Mouse (Mus musculus) neural tube, embryonic 15.5 days (tissue): ENCODE measurements around the gene Tmem143. TPM values are rescaled to one million over a fixed set of nuclear protein-coding genes. Genes with fewer than 3 reads are reported as not detected.
"Not testable (repeated sequence)": the region's sequence is repeated elsewhere in the genome, so short reads cannot be mapped to it uniquely, and the experiment has no call there.

Experiments used
- ATAC-seq: fragments of 200-750 bp; cut with Nextera tagmentation; 2 replicates; pipeline ENCODE4 v1.8.0; 2017; ENCODE audit warnings: mild to moderate bottlenecking, moderate TSS enrichment, moderate library complexity; ENCODE audit not compliant: low FRiP score
- H3K27ac ChIP-seq: fragments of 300-500 bp; sonication (generic); replicated peaks from 2 replicates; pipeline ENCODE4 v1.5.1; 2015; ENCODE audit warnings: mild to moderate bottlenecking, inconsistent platforms
- H3K27me3 ChIP-seq: fragments of 300-500 bp; sonication (generic); replicated peaks from 2 replicates; pipeline ENCODE4 v1.6.1; 2015; ENCODE audit warnings: inconsistent platforms
- H3K36me3 ChIP-seq: fragments of 300-500 bp; sonication (generic); 2 replicates; pipeline ENCODE4 v1.6.1; 2015; ENCODE audit warnings: inconsistent platforms
- H3K4me1 ChIP-seq: fragments of 300-500 bp; sonication (generic); 2 replicates; pipeline ENCODE4 v1.6.1; 2015; ENCODE audit warnings: inconsistent platforms
- H3K4me2 ChIP-seq: fragments of 300-500 bp; sonication (generic); 2 replicates; pipeline ENCODE4 v1.6.1; 2015; ENCODE audit warnings: inconsistent platforms, mild to moderate bottlenecking, moderate library complexity
- H3K4me3 ChIP-seq: fragments of 300-500 bp; sonication (generic); replicated peaks from 2 replicates; pipeline ENCODE4 v1.5.1; 2015; ENCODE audit warnings: mild to moderate bottlenecking, inconsistent platforms
- H3K9ac ChIP-seq: fragments of 300-500 bp; sonication (generic); replicated peaks from 2 replicates; pipeline ENCODE4 v1.6.1; 2015; ENCODE audit warnings: mild to moderate bottlenecking, inconsistent platforms
- H3K9me3 ChIP-seq: fragments of 300-500 bp; sonication (generic); replicated peaks from 2 replicates; pipeline ENCODE4 v1.6.1; 2016; ENCODE audit warnings: inconsistent platforms
- WGBS: fragments of 180-500 bp; shearing (Covaris S2); methylation state at CpG from one replicate; pipeline ENCODE4 v1.1.7; 2015; ENCODE audit warnings: mixed read lengths; 5-methylcytosine and 5-hydroxymethylcytosine counted together
- polyA plus RNA-seq: library from polyadenylated mRNA; unstranded; fragments of >200 nt; fragmentation: Nextera tagmentation; extraction: Ambion mirVana; gene quantifications from 2 replicates; pipeline ENCODE4 v1.2.1, GENCODE M21; 2015

The Tmem143 gene
- polyA plus RNA-seq, 1 experiment from 2014 or later, result 7.5 TPM

DNA sequence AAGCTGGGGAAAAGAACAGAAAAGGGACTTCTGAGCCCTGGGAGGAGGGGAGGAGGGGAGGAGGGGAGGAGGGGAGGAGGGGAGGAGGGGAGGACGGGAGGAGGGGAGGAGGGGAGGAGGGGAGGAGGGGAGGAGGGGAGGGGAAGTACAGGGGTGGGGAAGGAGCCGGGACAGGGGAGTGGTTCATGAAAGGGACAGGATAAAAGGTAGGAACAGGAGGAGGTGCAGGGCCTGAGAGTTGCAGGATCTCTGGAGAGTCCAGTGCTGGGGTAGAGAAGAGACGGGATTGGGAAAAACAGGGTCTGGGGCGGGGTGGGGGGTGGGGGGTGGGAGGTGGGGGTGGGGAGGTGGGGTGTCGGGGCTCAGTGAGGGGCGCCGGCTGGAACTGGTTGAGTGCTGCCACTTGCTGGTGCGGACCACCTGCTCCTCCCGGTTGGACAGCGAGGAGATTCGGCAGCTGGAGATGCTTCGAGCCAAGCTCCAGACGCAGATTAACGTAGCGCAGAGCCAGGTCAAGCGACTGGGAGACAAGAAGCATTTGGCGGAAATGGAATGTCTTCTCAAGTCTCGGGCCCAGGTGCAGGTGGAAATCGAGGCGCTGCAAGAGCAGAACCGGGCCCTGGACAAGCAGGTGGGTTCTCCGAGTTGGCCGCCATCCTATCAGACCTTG, 32.0 kb downstream of the Tmem143 start:
- Histone ChIP-seq H3K27me3 (peaks cover 13% of the 10 kb centered on the region), H3K9me3 (no peaks in the 10 kb centered on the region), H3K27ac (no peak overlapping the region), H3K4me1 (peaks cover 9% of the 10 kb centered on the region), H3K4me2 (peak overlapping the region; percentile 32), H3K9ac (no peak overlapping the region), H3K4me3 (no peak overlapping the region), H3K36me3 (no peaks in the 10 kb centered on the region)
- WGBS, result 18% methylated on average over 17 of the region's 23 CpGs
- ATAC-seq, result no peak

DNA sequence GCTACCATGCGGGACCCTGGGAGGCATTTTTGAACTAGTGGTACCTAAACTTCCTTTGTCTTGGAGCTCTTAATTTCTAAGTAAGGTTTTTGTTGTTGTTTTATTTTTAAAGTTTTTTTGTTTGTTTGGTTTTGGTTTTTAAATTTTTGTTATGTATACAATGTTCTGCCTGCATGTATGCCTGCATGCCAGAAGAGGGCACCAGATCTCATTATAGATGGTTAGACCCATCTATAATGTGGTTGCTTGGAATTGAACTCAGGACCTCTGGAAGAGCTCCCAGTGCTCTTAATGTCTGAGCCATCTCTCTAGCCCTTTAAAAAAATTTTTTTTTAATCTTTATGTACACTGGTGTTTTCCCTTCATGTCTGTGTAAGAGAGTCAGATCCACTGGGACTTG, 32.9 kb downstream of the Tmem143 start:
- no peak for ATAC-seq
- H3K27me3 ChIP-seq, result peaks cover 13% of the 10 kb centered on the region
- no peak overlapping the region for H3K9ac ChIP-seq
- H3K4me3 ChIP-seq, result no peak overlapping the region
- no peaks in the 10 kb centered on the region for H3K9me3 ChIP-seq
- H3K27ac ChIP-seq, result no peak overlapping the region
- H3K4me2 ChIP-seq, result no peak overlapping the region
- WGBS, result 89% methylated on average over 1 of the region's 1 CpGs
- peaks cover under 1% of the 10 kb centered on the region; the same call in 1 of the 2 replicates for H3K4me1 ChIP-seq
- no peaks in the 10 kb centered on the region for H3K36me3 ChIP-seq

DNA sequence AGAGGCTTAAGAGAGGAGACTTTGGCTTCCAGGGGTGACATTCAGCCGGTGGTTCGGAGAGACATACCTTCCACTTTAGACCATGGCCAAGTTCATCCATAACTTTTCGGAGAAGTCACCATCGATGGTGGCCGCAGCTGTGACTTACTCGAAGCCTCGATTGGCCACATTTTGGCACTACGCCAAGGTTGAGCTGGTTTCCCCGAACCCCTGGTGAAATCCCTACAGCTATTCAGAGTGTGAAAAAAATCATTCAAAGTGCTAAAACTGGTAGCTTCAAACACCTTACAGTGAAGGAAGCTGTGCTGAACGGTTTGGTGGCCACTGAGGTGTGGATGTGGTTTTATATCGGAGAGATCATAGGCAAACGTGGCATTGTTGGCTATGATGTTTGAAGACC, 37.0 kb downstream of the Tmem143 start:
- not testable (repeated sequence) for H3K36me3 ChIP-seq, H3K4me3 ChIP-seq, H3K27ac ChIP-seq, H3K9me3 ChIP-seq, H3K4me1 ChIP-seq, H3K27me3 ChIP-seq, H3K4me2 ChIP-seq, H3K9ac ChIP-seq, ATAC-seq
- 86% methylated on average over 12 of the region's 12 CpGs for WGBS

DNA sequence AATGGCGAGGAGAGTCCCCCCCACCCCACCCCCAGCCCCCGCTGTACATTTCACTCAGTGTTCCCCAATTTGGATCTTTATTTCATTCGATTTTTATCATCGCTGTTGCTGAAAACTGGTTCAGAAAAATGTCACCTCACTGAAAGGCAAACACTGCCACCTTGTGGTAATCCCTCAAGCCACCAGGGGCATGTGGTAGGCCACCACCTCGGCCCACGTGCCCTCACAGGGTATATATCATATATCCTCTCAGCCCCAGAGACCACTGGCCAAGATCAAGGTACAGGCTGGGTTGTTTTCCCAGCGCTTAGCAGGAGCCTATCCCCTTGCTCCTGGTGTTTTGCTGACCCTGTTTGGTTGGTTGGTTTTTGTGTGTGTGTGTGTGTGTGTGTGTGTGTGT, 38.4 kb downstream of the Tmem143 start:
- Histone ChIP-seq H3K9ac (no peak overlapping the region), H3K9me3 (no peaks in the 10 kb centered on the region), H3K36me3 (no peaks in the 10 kb centered on the region), H3K27me3 (no peaks in the 10 kb centered on the region), H3K4me2 (no peak overlapping the region), H3K4me1 (no peaks in the 10 kb centered on the region), H3K4me3 (no peak overlapping the region), H3K27ac (no peak overlapping the region)
- no peak for ATAC-seq
- 24% methylated on average over 7 of the region's 7 CpGs for WGBS

DNA sequence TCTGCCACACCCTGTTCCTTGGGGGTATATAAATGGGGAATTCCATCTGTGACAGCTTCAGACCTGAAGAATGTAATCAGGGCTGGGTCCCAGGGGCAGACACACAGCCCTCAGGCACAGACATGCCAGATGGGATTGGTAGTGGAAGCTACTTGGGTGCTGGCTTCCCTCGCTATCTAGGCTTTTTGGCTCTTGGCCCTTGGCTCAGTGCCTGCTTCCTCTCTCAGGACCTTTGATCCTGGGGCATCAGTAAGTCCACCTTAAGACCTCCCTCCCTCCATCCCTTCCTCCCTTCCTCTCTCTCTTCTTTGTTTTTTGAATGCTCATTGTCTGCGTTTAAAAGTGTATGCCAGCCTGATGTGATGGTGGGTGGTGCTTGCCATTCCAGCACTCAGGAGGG, 43.1 kb downstream of the Tmem143 start:
- Histone ChIP-seq H3K36me3 (no peaks in the 10 kb centered on the region), H3K4me2 (no peak overlapping the region), H3K9ac (no peak overlapping the region), H3K4me3 (no peak overlapping the region), H3K27me3 (no peaks in the 10 kb centered on the region), H3K27ac (no peak overlapping the region), H3K9me3 (no peaks in the 10 kb centered on the region), H3K4me1 (no peaks in the 10 kb centered on the region)
- 43% methylated on average over 2 of the region's 2 CpGs for WGBS
- ATAC-seq, result no peak

DNA sequence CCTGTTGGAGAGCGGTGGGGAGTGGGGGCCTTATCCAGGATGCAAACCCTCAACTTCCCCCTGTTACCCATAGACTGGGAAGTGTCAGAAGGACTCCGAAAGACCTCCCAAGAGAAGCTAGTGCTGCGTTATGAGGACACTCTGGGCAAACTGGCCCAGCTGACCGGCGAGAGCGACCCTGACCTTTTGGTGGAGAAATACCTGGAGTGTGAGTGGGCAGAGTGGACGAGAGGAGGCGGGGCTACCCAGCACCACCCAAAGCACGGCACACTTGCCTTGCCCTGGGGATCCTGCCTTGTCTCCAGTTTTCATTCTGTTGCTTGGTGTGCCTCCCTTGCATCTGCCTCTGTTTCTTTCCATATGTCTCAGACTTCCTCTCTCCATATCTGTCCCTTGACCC, 45.2 kb downstream of the Tmem143 start:
- WGBS, result 84% methylated on average over 9 of the region's 9 CpGs
- no peak for ATAC-seq

DNA sequence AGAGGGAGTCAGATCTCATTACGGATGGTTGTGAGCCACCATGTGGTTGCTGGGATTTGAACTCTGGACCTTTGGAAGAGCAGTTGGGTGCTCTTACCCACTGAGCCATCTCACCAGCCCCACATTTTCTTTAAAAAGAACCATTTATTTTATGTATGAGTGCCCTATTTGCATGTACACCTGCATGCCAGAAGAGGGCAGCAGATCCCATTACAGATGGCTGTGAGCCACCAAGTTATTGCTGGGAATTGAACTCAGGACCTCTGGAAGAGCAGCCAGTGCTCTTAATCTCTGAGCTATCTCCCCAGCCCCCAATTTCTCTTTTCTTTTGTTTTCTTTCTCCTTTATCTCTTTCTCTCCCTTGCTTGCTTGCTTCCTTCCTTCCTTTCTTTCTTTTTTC, 46.5 kb downstream of the Tmem143 start:
- H3K4me2 ChIP-seq, H3K27ac ChIP-seq, H3K27me3 ChIP-seq, H3K9ac ChIP-seq, ATAC-seq, H3K4me3 ChIP-seq, H3K4me1 ChIP-seq, H3K36me3 ChIP-seq, H3K9me3 ChIP-seq: not testable (repeated sequence)
- WGBS, result 69% methylated on average over 1 of the region's 1 CpGs

More for the DNA sequence above, 45.2 kb downstream of the Tmem143 start:
- Histone ChIP-seq H3K4me2 (no peak overlapping the region), H3K4me3 (no peak overlapping the region), H3K36me3 (no peaks in the 10 kb centered on the region), H3K9ac (no peak overlapping the region), H3K4me1 (no peaks in the 10 kb centered on the region), H3K27me3 (no peaks in the 10 kb centered on the region), H3K27ac (no peak overlapping the region), H3K9me3 (no peaks in the 10 kb centered on the region)

DNA sequence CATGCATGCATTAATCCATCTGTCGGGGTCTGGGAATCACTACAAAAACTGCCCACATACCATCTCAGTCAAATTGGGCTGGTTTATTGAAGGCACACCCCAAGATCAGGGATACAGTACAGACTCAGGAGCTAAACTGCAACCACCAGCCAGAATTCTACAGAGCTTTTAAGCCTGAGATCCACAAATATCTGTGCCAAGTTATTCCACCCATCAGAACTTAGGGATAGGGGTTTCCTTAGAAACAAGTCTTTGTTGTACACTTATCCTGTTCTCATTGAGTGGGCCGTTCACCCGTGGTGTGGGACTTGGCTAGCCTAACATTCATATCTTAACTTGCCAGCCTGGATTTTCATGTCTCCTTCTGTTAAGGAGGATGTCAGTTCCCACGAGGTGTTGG, 52.3 kb downstream of the Tmem143 start:
- WGBS, result 86% methylated on average over 4 of the region's 4 CpGs
- Histone ChIP-seq H3K27me3 (no peaks in the 10 kb centered on the region), H3K36me3 (no peaks in the 10 kb centered on the region), H3K4me3 (no peak overlapping the region), H3K9ac (no peak overlapping the region), H3K4me2 (no peak overlapping the region), H3K4me1 (no peaks in the 10 kb centered on the region), H3K9me3 (no peaks in the 10 kb centered on the region), H3K27ac (no peak overlapping the region)
- ATAC-seq, result no peak

DNA sequence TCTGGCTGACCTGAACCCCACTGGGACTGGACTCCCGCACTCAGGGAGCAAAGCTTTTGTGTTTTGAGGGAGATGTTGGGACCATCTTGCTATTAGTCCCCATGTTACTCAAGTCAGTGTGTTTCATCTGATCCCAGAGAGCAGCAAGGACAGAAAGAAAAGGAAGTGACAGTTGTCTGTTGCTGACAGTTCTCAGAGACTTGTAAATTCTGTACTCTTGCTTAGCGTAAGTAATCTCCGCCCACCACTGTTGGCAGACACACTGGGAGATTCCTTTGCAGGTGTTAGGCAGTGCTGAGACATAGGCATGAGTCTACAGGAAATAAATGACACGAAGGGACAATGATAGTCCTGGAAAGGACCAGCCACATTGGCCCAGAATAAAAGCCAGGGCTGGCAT, 59.9 kb downstream of the Tmem143 start:
- no peak for ATAC-seq
- 72% methylated on average over 4 of the region's 4 CpGs for WGBS
- H3K27me3 ChIP-seq, result no peaks in the 10 kb centered on the region

More for the DNA sequence above, 59.9 kb downstream of the Tmem143 start:
- Histone ChIP-seq H3K27ac (no peak overlapping the region), H3K4me1 (no peaks in the 10 kb centered on the region), H3K9me3 (no peaks in the 10 kb centered on the region), H3K9ac (no peak overlapping the region), H3K36me3 (no peaks in the 10 kb centered on the region), H3K4me2 (no peak overlapping the region), H3K4me3 (no peak overlapping the region)

Other genes starting within 250 kb of the Tmem143 start
- 0.36 and 2.5 TPM in 2 replicates for gene Fut2, start 230.5 kb upstream of the Tmem143 start, polyA plus RNA-seq
- gene Ntn5, start 212.9 kb upstream of the Tmem143 start, polyA plus RNA-seq, result 1.7 and 1.9 TPM in 2 replicates
- 0.47 and 0.77 TPM in 2 replicates for gene Sec1, start 202.5 kb upstream of the Tmem143 start, polyA plus RNA-seq
- 57.0 and 71.4 TPM in 2 replicates for gene Car11, start 197.1 kb upstream of the Tmem143 start, polyA plus RNA-seq
- 3.3 and 3.9 TPM in 2 replicates for gene Dbp, start 191.9 kb upstream of the Tmem143 start, polyA plus RNA-seq
- gene Rpl18, start 181.5 kb upstream of the Tmem143 start, polyA plus RNA-seq, result 573 and 682 TPM in 2 replicates
- gene Sphk2, start 178.9 kb upstream of the Tmem143 start, polyA plus RNA-seq, result 23.0 and 25.7 TPM in 2 replicates
- gene Fam83e, start 175.7 kb upstream of the Tmem143 start, polyA plus RNA-seq, result 0.50 and 1.5 TPM in 2 replicates
- not detected in 2 replicates for gene Spaca4, start 171.1 kb upstream of the Tmem143 start, polyA plus RNA-seq
- 19.3 and 26.0 TPM in 2 replicates for gene Lmtk3, start 113.2 kb upstream of the Tmem143 start, polyA plus RNA-seq
- gene Sult2b1, start 112.3 kb upstream of the Tmem143 start, polyA plus RNA-seq, result 7.1 and 8.6 TPM in 2 replicates
- 211 and 253 TPM in 2 replicates for gene Cyth2, start 82.4 kb upstream of the Tmem143 start, polyA plus RNA-seq
- 1.4 and 1.7 TPM in 2 replicates for gene Kcnj14, start 72.2 kb upstream of the Tmem143 start, polyA plus RNA-seq
- 40.7 and 48.9 TPM in 2 replicates for gene Grwd1, start 66.0 kb upstream of the Tmem143 start, polyA plus RNA-seq
- 55.7 and 65.9 TPM in 2 replicates for gene Kdelr1, start 24.2 kb upstream of the Tmem143 start, polyA plus RNA-seq
- 3.2 and 4.2 TPM in 2 replicates for gene Grin2d, start 18.6 kb upstream of the Tmem143 start, polyA plus RNA-seq
- gene Syngr4, start 227 bp upstream of the Tmem143 start, polyA plus RNA-seq, result 0.37 and 0.52 TPM in 2 replicates
- gene Emp3, start 24.5 kb downstream of the Tmem143 start, polyA plus RNA-seq, result 48.2 and 70.1 TPM in 2 replicates
- 5.9 and 6.2 TPM in 2 replicates for gene Ccdc114, start 27.1 kb downstream of the Tmem143 start, polyA plus RNA-seq
- gene Abcc6, start 133.4 kb downstream of the Tmem143 start, polyA plus RNA-seq, result 0.56 and 0.75 TPM in 2 replicates
- gene Nomo1, start 136.8 kb downstream of the Tmem143 start, polyA plus RNA-seq, result 43.6 and 48.0 TPM in 2 replicates
- gene Kcnj11, start 203.8 kb downstream of the Tmem143 start, polyA plus RNA-seq, result 1.9 and 2.7 TPM in 2 replicates